Mouse (Mus musculus) heart, embryonic 11.5 days (tissue): Measurements from ENCODE around the gene Rbm17. TPM values are rescaled to one million over a fixed set of nuclear protein-coding genes. Genes with fewer than 3 reads are reported as not detected.

ENCODE experiments used
- ATAC-seq: fragments of 200-750 bp; cut with Nextera tagmentation; replicated peaks from 2 replicates; pipeline ENCODE4 v1.8.0; 2017; ENCODE audit warnings: moderate library complexity; ENCODE audit not compliant: insufficient number of reproducible peaks, low FRiP score, low TSS enrichment
- H3K27ac ChIP-seq: fragments of 300-500 bp; sonication (generic); 2 replicates; pipeline ENCODE4 v1.5.1; 2014; ENCODE audit warnings: mild to moderate bottlenecking, low read depth, low read length
- H3K27me3 ChIP-seq: fragments of 300-500 bp; sonication (generic); 2 replicates; pipeline ENCODE4 v1.6.1; 2014; ENCODE audit warnings: mild to moderate bottlenecking, low read length, mixed read lengths; ENCODE audit not compliant: control insufficient read depth, insufficient read depth
- H3K36me3 ChIP-seq: fragments of 300-500 bp; sonication (generic); 2 replicates; pipeline ENCODE4 v1.6.1; 2014; ENCODE audit warnings: mild to moderate bottlenecking, low read length, moderate library complexity, mixed read lengths; ENCODE audit not compliant: control insufficient read depth, insufficient read depth
- H3K4me1 ChIP-seq: fragments of 300-500 bp; sonication (generic); 2 replicates; pipeline ENCODE4 v1.6.1; 2014; ENCODE audit warnings: low read length; ENCODE audit not compliant: control insufficient read depth, insufficient read depth
- H3K4me2 ChIP-seq: fragments of 300-500 bp; sonication (generic); 2 replicates; pipeline ENCODE4 v1.6.1; 2014; ENCODE audit warnings: mild to moderate bottlenecking, moderate library complexity
- H3K4me3 ChIP-seq: fragments of 300-500 bp; sonication (generic); 2 replicates; pipeline ENCODE4 v1.5.1; 2014; ENCODE audit warnings: low read depth, low read length
- H3K9ac ChIP-seq: fragments of 300-500 bp; sonication (generic); 2 replicates; pipeline ENCODE4 v1.6.1; 2014; ENCODE audit warnings: mild to moderate bottlenecking, low read depth, low read length, moderate library complexity
- H3K9me3 ChIP-seq: fragments of 300-500 bp; sonication (generic); replicated peaks from 2 replicates; pipeline ENCODE4 v1.6.1; 2016; ENCODE audit warnings: low read length; ENCODE audit not compliant: control insufficient read depth
- WGBS: fragments of 180-500 bp; shearing (Covaris S2); extraction: QIAGEN DNeasy Blood & Tissue Kit; methylation state at CpG from one replicate; pipeline ENCODE4 v1.1.7; 2014; ENCODE audit not compliant: insufficient replicate concordance; 5-methylcytosine and 5-hydroxymethylcytosine counted together
- polyA plus RNA-seq: library from polyadenylated mRNA; unstranded; fragments of >200 nt; fragmentation: Nextera tagmentation; extraction: Ambion mirVana; gene quantifications from 2 replicates; pipeline ENCODE4 v1.2.1, GENCODE M21; 2014

Rbm17 gene
- 106 and 109 TPM in 2 replicates for polyA plus RNA-seq

DNA sequence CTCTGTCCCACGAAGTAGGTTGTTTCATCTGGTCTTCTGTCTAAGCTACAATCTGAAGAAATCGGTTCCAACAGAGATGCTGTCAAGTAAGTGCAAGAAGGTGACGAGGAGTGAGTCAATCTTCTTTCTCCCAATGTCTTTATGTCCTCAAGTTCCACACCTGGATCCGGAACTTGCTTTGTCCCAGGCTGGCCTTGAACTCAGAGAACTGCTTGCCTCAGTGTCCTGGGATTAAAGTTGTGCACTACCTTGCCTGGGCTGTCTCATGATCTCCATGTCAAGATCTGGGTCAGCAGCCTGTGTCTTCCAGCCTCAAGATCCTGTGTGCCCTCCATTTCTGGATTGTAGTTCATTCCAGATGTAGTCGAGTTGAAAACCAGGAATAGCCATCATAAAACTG, at the start of gene Rbm17:
Gene Rbm17 (minus strand): TSS at position 101 of the 400 bp plus-strand sequence.
- Histone ChIP-seq H3K9me3 (no peaks in the 10 kb centered on the region), H3K4me3 (peak within 1 kb of the TSS; percentile 96), H3K9ac (peak within 1 kb of the TSS; percentile 98), H3K27ac (peak within 1 kb of the TSS; percentile 73; the same call in 1 of the 2 replicates), H3K36me3 (peaks cover 5% of the 10 kb centered on the region), H3K4me2 (peak within 1 kb of the TSS; percentile 85), H3K4me1 (peaks cover 7% of the 10 kb centered on the region), H3K27me3 (no peaks in the 10 kb centered on the region)
- 85% methylated on average over 5 of the region's 5 CpGs for WGBS
- no peak for ATAC-seq

DNA sequence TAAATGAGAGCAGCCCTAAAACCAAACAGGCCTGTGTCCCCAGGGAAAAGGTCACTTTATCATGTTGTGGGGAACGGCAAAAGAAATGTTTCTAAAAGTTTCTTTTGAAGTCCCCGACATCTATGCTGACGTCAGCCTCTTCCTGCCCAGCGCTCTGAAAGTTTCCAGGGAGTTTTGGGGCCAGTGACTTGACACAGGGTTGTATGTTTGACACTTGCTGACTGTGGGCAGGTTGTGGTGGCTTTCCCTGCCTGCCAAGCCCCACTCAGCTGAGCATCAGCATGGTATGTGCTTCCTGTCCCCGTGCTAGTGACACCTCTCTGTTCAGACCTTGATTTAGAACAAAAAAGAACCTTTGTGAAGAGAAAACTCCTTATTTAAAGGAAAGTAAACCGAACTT, 49.4 kb upstream of the Rbm17 start:
- Histone ChIP-seq H3K4me1 (no peaks in the 10 kb centered on the region), H3K4me3 (no peak overlapping the region), H3K36me3 (no peaks in the 10 kb centered on the region), H3K9me3 (no peaks in the 10 kb centered on the region), H3K4me2 (no peak overlapping the region), H3K27ac (no peak overlapping the region), H3K9ac (no peak overlapping the region), H3K27me3 (no peaks in the 10 kb centered on the region)
- WGBS: 29% methylated on average over 6 of the region's 6 CpGs
- no peak for ATAC-seq

DNA sequence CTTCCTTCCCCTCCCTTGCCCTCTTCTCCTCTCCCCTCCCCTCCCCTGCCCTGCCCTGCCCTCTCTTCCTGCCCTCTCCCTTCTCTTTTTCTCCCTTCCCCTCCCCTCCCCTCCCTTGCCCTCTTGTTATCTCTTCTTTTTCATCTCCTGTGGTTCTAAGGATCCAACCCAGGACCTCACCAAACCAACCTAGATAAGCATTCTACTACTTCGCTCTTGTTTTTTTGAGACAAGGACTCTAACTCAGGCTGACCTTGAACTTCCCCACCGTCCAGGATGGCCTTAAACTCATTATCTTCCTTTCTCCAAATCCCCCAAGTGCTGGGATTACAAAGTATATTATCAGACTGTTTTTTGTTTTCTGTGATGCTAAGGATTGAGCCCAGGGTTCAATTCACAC, 48.8 kb upstream of the Rbm17 start:
- no peaks in the 10 kb centered on the region for H3K27me3 ChIP-seq
- 35% methylated on average over 2 of the region's 2 CpGs for WGBS
- H3K9ac ChIP-seq: no peak overlapping the region
- H3K36me3 ChIP-seq: no peaks in the 10 kb centered on the region
- H3K27ac ChIP-seq: no peak overlapping the region
- H3K4me1 ChIP-seq: no peaks in the 10 kb centered on the region
- no peaks in the 10 kb centered on the region for H3K9me3 ChIP-seq
- no peak for ATAC-seq
- H3K4me2 ChIP-seq: no peak overlapping the region
- H3K4me3 ChIP-seq: no peak overlapping the region

DNA sequence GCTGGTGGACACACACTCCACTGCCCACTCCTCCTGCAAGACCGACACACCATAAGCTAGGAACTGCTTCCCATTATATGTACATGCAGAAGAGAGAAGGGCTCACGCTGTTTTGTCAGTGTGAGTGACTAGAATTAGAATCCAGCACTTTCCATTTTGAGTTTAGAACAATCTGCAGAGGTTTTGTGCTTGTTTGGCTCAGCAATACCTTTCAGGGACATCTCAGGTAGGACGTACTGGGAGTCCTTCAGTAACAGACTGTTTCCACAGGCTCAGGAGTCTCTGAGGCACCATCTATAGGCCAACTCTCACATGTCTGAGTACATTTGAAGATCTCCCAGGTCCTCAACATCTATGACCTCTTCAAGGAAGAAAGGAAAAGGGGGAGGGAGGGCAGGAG, 48.2 kb upstream of the Rbm17 start:
- no peaks in the 10 kb centered on the region for H3K36me3 ChIP-seq
- H3K4me2 ChIP-seq: no peak overlapping the region
- H3K4me3 ChIP-seq: no peak overlapping the region
- WGBS: 74% methylated on average over 3 of the region's 3 CpGs
- no peak overlapping the region for H3K9ac ChIP-seq
- no peak for ATAC-seq
- H3K4me1 ChIP-seq: no peaks in the 10 kb centered on the region
- H3K27ac ChIP-seq: no peak overlapping the region
- H3K27me3 ChIP-seq: no peaks in the 10 kb centered on the region
- H3K9me3 ChIP-seq: no peaks in the 10 kb centered on the region

DNA sequence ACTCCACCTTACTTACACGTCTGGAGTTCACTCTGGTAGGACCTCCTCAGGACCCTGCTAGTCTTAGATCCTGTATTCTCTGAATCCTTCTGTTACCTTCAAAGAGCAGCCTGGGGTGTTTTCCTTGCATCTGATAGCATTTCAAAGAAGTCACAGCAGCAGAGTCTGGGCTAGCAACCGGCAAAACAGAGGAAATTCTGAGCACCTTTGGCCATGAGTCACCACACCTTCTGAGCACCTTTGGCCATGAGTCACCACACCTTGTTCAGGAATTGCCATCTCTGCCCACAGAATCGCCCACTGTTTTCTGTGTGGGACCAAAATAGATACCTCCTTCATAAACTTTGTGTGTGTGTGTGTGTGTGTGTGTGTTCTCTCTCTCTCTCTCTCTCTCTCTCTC, 47.5 kb upstream of the Rbm17 start:
- no peaks in the 10 kb centered on the region for H3K4me1 ChIP-seq
- H3K9me3 ChIP-seq: no peaks in the 10 kb centered on the region
- no peak overlapping the region for H3K4me3 ChIP-seq
- WGBS: 38% methylated on average over 3 of the region's 3 CpGs
- H3K36me3 ChIP-seq: no peaks in the 10 kb centered on the region
- no peak overlapping the region for H3K9ac ChIP-seq
- ATAC-seq: no peak
- no peaks in the 10 kb centered on the region for H3K27me3 ChIP-seq
- no peak overlapping the region for H3K4me2 ChIP-seq
- H3K27ac ChIP-seq: no peak overlapping the region

DNA sequence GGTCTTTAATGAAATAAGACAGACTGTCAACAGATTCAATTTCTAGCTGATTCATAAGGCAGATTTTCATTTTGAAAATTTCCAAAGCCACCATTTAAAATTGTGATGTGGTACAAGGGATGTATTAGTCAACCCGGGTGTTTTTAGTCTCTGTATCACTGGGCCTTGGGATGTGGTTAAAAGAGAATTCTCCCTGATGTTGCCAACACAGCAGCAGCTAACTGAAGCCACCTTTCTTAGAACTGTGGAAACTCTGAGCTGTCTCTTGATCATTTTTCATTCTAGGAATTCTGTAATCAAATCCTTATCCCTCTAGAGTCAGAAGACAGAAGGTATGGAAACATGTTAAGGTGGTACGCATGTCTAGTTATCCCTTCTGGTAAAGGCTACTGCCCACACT, 41.3 kb upstream of the Rbm17 start:
- H3K9me3 ChIP-seq: no peaks in the 10 kb centered on the region
- no peak overlapping the region for H3K4me3 ChIP-seq
- no peak overlapping the region for H3K9ac ChIP-seq
- no peaks in the 10 kb centered on the region for H3K36me3 ChIP-seq
- ATAC-seq: no peak
- no peak overlapping the region for H3K4me2 ChIP-seq
- H3K27ac ChIP-seq: no peak overlapping the region
- WGBS: 84% methylated on average over 2 of the region's 2 CpGs
- no peaks in the 10 kb centered on the region for H3K27me3 ChIP-seq
- H3K4me1 ChIP-seq: no peaks in the 10 kb centered on the region

DNA sequence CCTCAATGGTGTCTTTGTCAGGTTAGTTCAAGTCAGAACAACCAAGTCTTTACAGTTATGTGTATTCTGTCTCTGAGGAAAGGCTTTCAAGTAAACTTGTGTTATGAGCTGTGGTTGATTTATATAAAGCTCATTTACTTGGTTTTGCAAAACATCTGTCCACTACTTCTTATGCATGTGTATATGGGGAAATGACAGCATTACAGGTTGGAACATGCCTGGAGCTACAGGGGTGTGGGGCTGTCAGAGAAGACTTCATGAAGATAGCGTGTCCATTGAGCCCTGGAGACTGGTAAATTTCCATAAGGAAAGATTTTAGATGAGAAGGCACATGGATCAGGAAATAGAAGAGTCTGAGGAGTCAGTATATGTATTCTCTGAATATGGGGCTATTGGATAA, 40.1 kb upstream of the Rbm17 start:
- Histone ChIP-seq H3K27ac (no peak overlapping the region), H3K4me2 (no peak overlapping the region), H3K9ac (no peak overlapping the region), H3K9me3 (no peaks in the 10 kb centered on the region), H3K36me3 (no peaks in the 10 kb centered on the region), H3K4me1 (no peaks in the 10 kb centered on the region), H3K27me3 (no peaks in the 10 kb centered on the region), H3K4me3 (no peak overlapping the region)
- ATAC-seq: no peak
- 84% methylated on average over 1 of the region's 1 CpGs for WGBS

DNA sequence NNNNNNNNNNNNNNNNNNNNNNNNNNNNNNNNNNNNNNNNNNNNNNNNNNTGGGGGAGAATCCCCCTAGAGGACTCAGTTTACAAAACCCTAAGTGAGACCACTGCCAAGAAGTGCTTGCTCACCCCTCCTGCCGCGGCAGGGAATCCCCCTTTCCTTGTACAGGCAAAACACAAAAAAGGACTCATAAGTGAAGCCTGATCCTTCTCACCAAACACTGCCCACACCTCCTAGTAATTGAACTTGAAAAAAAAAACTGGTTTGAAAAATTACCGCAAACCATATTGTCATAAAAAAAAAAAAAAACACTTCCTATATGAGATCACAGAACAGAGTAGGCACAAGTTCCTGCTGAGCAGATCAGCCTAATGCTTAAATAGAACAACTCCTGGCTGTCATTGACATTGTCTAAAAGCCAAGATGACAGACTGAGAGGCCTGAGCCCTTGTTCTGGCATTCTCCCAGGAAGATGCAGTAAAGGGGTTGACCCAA, 38.5 kb upstream of the Rbm17 start, which contains the start of gene Il2ra:
Gene Il2ra (plus strand): TSS at position 357 of the 491 bp plus-strand sequence.
- H3K4me3 ChIP-seq: no peak within 1 kb of the TSS

DNA sequence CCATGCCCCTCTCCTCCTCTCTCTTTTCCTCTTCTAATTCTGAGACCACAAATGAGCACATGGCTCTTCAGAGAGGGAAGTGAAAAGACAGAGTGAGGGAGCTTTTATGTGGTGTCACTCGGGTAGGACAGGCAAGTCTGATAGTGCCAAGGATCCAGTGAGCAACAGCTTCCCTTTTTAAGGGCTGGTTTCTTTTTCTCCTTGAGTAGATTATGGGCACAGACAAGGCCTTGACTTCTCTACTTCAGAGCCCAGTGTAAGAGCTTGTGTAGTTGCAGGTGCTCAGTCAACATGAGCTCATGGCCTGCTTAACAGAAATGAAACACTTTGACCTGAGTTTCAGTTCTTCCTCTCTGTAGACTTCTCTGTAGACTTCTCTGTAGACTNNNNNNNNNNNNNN, 33.2 kb upstream of the Rbm17 start:
- no peaks in the 10 kb centered on the region for H3K36me3 ChIP-seq
- WGBS: 45% methylated on average over 1 of the region's 1 CpGs
- H3K9me3 ChIP-seq: no peaks in the 10 kb centered on the region
- H3K27me3 ChIP-seq: no peaks in the 10 kb centered on the region
- no peak overlapping the region for H3K4me2 ChIP-seq
- no peak overlapping the region for H3K4me3 ChIP-seq
- H3K27ac ChIP-seq: no peak overlapping the region
- no peaks in the 10 kb centered on the region for H3K4me1 ChIP-seq
- no peak overlapping the region for H3K9ac ChIP-seq
- no peak for ATAC-seq

More for the DNA sequence above, 38.5 kb upstream of the Rbm17 start, which contains the start of gene Il2ra:
- H3K27ac ChIP-seq: no peak within 1 kb of the TSS
- no peaks in the 10 kb centered on the region for H3K36me3 ChIP-seq
- no peaks in the 10 kb centered on the region for H3K27me3 ChIP-seq
- no peak within 1 kb of the TSS for H3K9ac ChIP-seq
- H3K4me1 ChIP-seq: no peaks in the 10 kb centered on the region
- 80% methylated on average over 3 of the region's 3 CpGs for WGBS
- ATAC-seq: no peak
- H3K9me3 ChIP-seq: no peaks in the 10 kb centered on the region
- no peak within 1 kb of the TSS for H3K4me2 ChIP-seq
